Mouse (Mus musculus) ovary, adult 18-20 months (tissue): ENCODE data around the gene Dgkq.
A peak's percentile ranks its signal among the peaks of the same experiment; 100 is the strongest.

Experiments
- DNase-seq: peaks from one replicate; pipeline ENCODE4 v3.0.0; 2022; ENCODE audit warnings: low spot score, mixed read lengths

Dgkq gene

GRCm38 (mm10) chr5:108680871-108681270 is 11.4 kb upstream of the Dgkq start:
- DNase-seq: no peak

DNA sequence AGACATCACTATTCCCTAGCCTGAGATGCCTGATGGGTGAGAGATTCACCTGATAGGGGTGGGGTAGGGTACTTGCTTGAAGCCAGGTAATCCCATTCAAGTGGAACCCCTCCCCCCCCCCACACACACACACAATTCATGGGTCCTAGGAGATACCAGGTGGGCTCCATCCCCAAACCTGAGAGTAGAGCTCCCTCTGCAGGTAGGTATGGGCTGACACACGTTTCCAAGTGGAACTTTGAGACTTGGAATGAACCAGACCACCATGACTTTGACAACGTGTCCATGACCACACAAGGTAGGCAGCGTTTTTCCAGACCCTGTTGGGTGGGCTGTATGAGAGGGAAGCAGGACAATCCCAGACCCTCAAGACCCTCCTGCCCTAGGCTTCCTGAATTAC is 10.4 kb upstream of the Dgkq start:
- DNase-seq: no peak

DNA sequence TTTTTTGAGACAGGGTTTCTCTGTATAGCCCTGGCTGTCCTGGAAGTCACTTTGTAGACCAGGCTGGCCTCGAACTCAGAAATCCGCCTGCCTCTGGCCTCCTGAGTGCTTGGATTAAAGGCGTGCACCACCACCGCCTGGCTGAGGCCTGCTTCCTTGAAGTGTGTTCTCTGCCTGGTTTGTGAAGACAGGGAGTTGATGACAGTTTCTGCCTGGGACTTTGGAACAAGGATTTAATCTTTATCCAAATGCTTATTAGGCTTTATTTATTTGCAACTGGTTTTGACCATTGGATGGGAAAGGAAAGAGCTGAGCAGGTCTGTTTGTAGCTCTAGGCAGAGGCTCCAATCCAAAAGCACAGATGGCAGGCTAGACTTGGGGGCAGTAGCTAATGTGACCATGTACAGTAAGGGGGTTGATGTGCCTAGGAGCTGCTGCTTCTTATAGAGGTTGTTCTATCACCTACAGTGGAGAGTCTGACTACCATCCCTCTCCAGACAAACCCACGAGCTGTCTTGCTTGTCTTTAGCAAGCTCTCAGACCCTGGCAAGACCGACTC is 8.9 kb upstream of the Dgkq start:
- no peak for DNase-seq

- DNase-seq: no peak
These were observed 8.3 kb upstream of the Dgkq start for GRCm38 (mm10) chr5:108677605-108678295.

DNA sequence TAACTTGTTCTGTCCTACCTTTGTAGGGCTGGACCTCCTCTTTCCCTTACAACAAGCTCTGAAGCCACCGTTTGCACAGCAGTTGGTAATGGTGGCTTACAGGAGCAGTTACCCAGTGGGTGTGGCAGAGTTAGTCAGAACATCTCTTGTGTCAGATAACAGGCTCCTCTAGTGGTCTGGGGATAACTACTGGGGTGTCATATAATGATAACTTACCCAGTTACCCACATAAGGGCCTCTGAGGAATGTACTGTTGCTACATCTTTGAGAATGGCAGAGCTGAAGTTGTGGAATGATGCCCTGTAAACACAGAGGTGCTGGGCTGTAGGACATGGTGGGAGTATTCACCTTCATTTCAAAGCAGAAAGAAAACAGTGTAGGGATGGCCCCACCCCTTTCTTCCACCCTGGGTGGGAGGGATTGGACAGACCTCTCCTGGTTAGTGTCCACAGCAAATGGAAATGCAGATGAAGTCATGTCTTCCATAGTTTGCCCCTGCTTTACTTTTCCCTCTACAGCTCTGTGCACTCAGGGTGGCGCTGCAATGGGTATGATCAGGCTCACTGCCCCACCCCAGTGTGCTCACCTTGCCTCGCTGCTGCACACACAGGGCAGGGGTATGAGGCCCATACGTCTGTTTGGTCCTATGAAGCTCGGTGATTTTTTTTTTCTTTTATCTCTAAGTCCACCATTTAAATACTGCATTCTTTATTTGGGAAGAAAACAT is 7.5 kb upstream of the Dgkq start:
- DNase-seq: no peak

DNA sequence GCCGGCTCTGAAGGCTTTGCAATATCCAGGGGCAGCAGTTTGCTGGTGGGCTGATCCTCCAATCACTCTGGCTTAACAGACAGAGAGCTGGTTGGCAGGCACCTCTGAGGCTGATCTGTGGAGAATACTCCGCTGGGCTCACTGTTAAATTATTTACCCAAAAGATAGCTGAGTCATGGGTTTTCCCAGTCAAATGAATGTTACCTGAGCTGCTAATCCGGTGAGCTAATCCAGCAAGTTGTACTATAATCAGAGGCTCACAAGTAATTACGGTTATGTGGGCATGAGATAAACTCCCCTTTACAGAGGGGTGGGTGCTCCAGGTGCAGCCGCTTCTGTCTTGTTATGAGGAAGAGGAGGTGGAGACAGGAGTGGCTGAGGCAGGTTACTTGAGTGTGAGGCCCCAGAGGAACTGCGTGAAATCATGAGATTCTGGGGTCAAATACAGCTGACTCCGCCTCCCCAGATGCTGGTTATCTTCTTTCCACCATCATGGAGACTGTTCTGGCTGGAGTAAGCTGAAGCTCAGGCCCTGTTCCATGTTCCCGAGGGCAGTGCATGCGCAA is 5.9 kb upstream of the Dgkq start, which contains the start of gene Slc26a1:
Gene Slc26a1, minus strand, starts transcription at position 319 of the 566 bp plus-strand sequence.
- DNase-seq: no peak

GRCm38 (mm10) chr5:108674624-108675023 is 5.2 kb upstream of the Dgkq start:
- DNase-seq: no peak

GRCm38 (mm10) chr5:108671757-108672156 is 2.3 kb upstream of the Dgkq start:
- no peak for DNase-seq

DNA sequence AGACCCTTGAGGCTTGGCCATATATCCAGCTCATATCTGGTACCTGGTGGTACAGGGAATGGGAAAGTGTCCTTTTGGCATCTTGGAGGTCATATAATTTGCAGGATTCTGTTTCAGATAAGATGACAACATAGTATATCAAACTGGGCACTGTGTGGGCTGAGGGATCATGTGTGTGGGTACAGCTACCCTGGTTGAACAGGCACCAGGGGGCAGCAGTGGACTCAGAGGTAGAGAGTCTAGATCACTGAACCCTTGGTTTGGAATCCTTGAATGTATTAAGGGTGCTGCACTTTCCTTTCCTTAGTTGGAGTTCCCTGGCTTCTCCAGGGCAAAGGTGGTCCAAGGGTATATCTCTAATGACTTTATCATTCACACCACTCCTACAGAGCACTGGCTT is 1.3 kb upstream of the Dgkq start:
- no peak for DNase-seq

GRCm38 (mm10) chr5:108669986-108670385 is 514 bp upstream of the Dgkq start:
- DNase-seq: no peak

DNA sequence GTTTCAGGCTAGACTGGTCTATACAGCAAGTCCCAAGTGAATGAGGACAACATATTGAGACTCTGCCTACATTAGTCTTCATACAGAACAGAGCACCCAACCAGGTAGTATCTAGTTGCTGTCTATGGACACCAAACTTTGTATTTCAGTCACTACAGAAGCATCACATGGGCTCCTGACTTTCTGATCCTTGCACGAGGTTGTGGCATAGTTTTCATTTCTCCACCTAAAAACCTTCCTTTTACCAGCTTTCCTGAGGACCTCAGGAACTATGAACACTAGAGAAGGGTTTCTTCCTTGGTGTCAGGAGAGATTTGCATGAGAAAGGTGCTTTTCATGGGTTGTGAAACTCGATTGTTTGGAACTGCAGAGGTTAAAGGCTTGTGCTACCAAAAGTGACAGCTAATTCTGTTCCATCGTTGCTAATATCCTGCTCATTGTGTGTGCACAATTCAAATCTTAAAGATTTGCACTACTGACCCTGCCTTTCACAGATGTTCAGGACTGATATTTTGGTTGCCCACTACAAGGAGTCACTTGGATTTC is 1.0 kb downstream of the Dgkq start:
- no peak for DNase-seq

GRCm38 (mm10) chr5:108667370-108667769 is 2.1 kb downstream of the Dgkq start:
- no peak for DNase-seq

DNA sequence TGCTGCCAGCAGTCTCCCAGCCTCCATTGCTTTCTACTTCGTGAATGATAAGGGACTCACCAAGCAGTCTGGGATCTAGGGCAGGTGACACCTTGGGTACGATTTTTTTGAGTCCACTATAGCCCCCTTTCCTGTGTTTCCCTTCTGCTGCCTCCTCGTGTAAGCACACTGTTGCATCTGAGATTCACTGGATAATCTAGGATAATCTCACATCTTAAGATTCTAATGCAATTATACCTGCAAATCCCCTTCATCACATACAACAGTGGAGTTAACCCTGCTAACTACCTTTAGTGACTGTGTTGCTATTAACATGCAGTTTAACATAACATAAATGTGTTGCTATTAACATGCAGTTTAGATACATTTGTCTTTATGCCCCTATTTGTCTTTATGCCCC is 4.4 kb downstream of the Dgkq start:
- DNase-seq: no peak

GRCm38 (mm10) chr5:108662772-108663171 is 6.7 kb downstream of the Dgkq start:
- DNase-seq: no peak

- peak; percentile 85 for DNase-seq
These were observed 8.7 kb downstream of the Dgkq start for GRCm38 (mm10) chr5:108660632-108661268.

GRCm38 (mm10) chr5:108659698-108660631 is 9.5 kb downstream of the Dgkq start, which contains the start of gene Idua:
TSS of gene Idua (plus strand) at chr5:108660331.
- no peak for DNase-seq

DNA sequence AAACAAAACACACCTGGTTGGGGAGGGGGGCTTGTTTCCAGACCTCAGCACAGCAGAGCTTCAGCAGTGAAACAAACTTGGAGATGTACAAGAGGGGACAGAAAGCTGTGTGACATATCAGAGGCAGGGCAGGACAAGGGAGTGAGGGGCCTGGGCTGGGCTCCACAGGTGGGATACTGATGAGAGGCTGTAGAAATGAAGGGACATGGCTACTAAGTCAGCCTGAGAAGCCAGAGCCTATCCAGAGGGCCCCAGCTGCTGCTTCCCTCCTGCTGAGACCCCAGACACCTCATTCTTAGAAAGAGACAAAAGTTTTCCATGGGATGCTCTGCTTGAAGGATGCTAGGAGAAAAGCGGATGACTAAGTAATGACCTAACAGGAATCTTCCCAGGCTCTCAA is 10.9 kb downstream of the Dgkq start:
- no peak for DNase-seq

DNA sequence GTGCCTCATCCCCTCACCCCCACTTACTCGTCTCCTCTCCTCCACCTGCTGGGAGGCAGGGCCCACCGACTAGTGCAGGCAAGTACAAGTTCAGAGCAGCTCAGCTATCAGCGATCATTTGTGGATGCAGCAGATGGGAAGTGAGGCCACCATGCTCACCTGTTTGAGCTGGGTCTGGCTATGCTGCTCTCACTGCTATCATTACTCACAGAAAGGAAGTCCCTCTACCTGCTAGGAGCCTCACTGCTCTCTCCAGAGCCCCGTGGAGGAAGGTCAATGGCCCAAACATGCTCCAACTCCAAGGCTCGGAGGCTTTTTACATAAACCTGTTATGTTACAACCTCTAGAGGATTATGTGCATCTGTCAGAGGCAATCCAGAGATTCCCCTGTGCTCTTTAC is 12.1 kb downstream of the Dgkq start:
- no peak for DNase-seq

GRCm38 (mm10) chr5:108655891-108656650 is 13.4 kb downstream of the Dgkq start:
- no peak for DNase-seq

DNA sequence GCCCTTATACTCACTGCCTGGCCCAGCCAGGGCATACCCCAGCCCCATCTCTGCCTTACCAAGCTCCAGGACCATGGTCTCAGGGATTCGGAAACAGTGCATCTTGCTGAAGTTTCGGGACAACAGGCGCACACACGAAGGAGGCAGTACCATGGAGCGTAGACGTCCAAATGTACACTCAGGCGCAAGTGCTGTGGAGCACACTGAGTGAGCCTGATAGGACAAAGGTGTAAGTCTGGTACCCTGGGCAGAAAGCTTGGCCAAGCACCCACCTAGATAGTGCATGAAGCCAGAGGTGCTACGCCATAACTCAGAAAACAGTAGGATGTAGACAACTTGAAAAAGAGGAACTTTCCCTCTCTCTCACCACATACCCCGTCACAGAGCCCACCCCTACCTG is 14.1 kb downstream of the Dgkq start:
- DNase-seq: no peak
